Mouse (Mus musculus): Measurements from ENCODE around the gene Ggt1. TPM values are rescaled to one million over a fixed set of nuclear protein-coding genes. Genes with fewer than 3 reads are reported as not detected.
"Not testable (repeated sequence)": the region's sequence is repeated elsewhere in the genome, so short reads cannot be mapped to it uniquely, and the experiment has no call there.

Ggt1 gene
- polyA plus RNA-seq, 1 experiment from 2014 or later: 26.5 TPM

DNA sequence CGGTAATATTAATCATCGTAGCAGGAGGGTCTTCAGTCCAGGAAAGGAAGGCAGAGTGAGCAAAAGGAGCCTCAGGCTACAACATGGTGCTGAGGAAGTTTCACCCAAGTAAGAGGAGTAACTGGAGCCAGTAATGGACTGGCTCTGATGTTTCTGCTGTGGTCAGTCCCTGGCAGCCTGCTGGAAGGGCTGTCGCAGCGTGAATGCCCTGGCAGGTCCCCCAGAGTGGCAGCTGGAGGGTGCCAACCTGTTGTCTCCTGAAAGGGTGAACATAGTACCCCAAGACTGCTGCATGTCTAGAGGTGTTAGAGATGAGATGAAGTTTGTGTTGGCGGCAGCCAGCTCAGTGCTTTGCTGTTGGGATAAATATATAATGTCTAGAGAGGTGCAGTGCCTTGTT, 40.8 kb upstream of the Ggt1 start:
- no peak for ATAC-seq (ENCODE audit: insufficient read depth, low FRiP score, low read depth)

DNA sequence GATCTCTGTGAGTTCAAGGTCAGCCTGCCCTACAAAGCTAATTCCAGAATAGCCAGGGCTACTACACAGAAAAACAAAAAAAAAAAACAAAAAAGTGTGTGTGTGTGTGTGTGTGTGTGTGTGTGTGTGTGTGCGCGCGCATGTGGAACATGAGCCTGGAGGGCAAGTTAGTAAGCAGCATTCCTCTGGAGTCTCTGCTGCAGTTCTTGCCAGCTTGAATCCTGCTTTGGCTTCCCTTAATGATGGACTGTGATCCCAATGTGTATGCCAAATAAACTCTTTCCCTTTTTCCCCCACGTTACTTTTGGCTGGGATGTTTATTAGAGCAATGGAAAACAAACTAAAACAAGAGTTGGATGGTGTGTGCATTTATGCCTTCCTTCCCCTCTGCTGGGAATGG, 39.8 kb upstream of the Ggt1 start:
- H3K9ac ChIP-seq: no peak overlapping the region
- no peak overlapping the region for H3K4me3 ChIP-seq (replicated peaks)
- peaks cover 21% of the 10 kb centered on the region; the same call in 1 of the 2 replicates for H3K36me3 ChIP-seq
- no peaks in the 10 kb centered on the region for H3K9me3 ChIP-seq
- no peaks in the 10 kb centered on the region for H3K27me3 ChIP-seq (replicated peaks)
- peaks cover 10% of the 10 kb centered on the region for H3K4me1 ChIP-seq
- 88% methylated on average over 4 of the region's 4 CpGs for WGBS
- H3K4me2 ChIP-seq: no peak overlapping the region
- no peak for ATAC-seq (ENCODE audit: insufficient read depth, low FRiP score, low read depth)
- no peak overlapping the region for H3K27ac ChIP-seq

More for the DNA sequence above, 40.8 kb upstream of the Ggt1 start:
- Histone ChIP-seq H3K36me3 (peaks cover 14% of the 10 kb centered on the region; the same call in 1 of the 2 replicates), H3K4me2 (no peak overlapping the region), H3K9ac (no peak overlapping the region), H3K4me3 (replicated peaks) (no peak overlapping the region), H3K4me1 (peaks cover 14% of the 10 kb centered on the region), H3K9me3 (no peaks in the 10 kb centered on the region), H3K27me3 (replicated peaks) (no peaks in the 10 kb centered on the region), H3K27ac (no peak overlapping the region)
- 93% methylated on average over 5 of the region's 5 CpGs for WGBS

DNA sequence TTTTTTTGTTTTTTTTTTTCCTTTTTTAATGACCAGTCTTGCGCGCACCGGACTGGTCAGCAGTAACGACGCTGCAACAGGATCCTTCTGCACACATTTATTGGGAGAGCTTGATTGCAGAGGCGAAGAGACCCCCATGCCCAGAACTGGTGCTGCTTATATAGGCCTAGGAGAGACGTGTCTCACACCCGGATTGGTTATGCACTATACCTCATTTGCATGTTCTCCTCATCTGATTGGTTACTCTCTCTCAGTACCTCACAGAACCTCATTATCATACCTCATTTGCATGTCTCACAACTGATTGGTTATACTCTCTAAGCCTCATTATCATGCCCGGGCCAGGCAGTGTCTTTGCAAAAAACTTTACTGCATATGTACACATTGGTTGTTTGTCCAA, 36.0 kb upstream of the Ggt1 start:
- H3K4me1 ChIP-seq; H3K27ac ChIP-seq; H3K27me3 ChIP-seq (replicated peaks); H3K4me3 ChIP-seq (replicated peaks); H3K9ac ChIP-seq; H3K9me3 ChIP-seq; H3K4me2 ChIP-seq; ATAC-seq (ENCODE audit: insufficient read depth, low FRiP score, low read depth): not testable (repeated sequence)
- WGBS: 93% methylated on average over 9 of the region's 9 CpGs
- H3K36me3 ChIP-seq: peaks cover 12% of the 10 kb centered on the region; the same call in 1 of the 2 replicates

DNA sequence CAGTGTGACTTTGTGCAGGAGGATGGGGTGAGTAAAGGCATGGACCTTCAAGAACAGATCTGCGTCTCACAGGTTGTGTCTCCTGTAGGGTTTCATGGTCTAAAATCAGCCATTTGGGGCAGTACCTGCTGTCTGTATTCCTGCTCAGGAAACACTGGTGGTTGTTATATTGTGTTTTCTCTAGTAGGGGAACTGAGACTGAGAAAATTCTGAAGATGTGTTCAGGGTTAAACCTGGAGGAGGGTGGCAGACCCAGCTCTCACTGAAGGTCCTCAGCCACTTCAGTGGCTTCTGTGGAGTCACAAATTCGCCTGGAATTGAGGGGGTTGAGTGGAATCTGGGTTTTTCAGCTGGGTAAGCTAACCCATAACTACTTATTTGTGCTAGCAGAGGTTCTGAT, 31.1 kb upstream of the Ggt1 start:
- no peak overlapping the region for H3K4me3 ChIP-seq (replicated peaks)
- no peak for ATAC-seq (ENCODE audit: insufficient read depth, low FRiP score, low read depth)
- peaks cover 31% of the 10 kb centered on the region for H3K36me3 ChIP-seq
- H3K27me3 ChIP-seq (replicated peaks): no peaks in the 10 kb centered on the region
- no peaks in the 10 kb centered on the region for H3K9me3 ChIP-seq
- no peak overlapping the region for H3K9ac ChIP-seq
- no peaks in the 10 kb centered on the region for H3K4me1 ChIP-seq
- 82% methylated on average over 2 of the region's 2 CpGs for WGBS
- no peak overlapping the region for H3K27ac ChIP-seq
- no peak overlapping the region for H3K4me2 ChIP-seq

DNA sequence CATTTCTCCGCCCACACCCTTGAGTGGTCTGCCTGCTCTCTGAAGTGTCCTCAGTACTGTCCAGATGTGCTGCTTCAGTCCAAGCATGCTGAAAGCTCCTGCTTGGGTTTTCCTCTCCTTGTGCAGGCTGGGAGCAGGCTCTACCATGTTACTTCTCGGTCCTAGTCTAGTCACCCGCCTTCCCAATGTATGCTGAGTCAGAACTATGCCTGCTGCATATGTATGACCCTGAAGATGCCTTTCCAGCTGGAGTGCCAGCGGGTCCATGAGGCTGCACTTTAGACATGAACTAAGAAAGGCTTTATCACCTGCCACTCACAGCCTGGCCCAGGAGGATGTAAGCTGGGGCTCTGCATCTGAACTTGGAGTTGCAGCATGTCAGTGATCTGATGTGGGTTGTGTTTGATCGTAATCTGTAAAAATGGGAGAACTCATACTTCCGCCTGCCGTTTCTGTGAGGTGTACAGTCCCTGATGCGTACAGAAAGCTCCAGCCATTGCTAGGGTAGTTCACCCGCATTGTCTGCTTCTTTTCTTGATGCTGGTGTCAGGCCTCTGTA, 29.8 kb upstream of the Ggt1 start:
- no peaks in the 10 kb centered on the region for H3K27me3 ChIP-seq (replicated peaks)
- WGBS: 90% methylated on average over 9 of the region's 9 CpGs
- no peak for ATAC-seq (ENCODE audit: insufficient read depth, low FRiP score, low read depth)
- H3K9ac ChIP-seq: no peak overlapping the region
- H3K36me3 ChIP-seq: peaks cover 33% of the 10 kb centered on the region
- no peak overlapping the region for H3K27ac ChIP-seq
- no peaks in the 10 kb centered on the region for H3K4me1 ChIP-seq
- H3K4me3 ChIP-seq (replicated peaks): no peak overlapping the region
- no peak overlapping the region for H3K4me2 ChIP-seq
- no peaks in the 10 kb centered on the region for H3K9me3 ChIP-seq

DNA sequence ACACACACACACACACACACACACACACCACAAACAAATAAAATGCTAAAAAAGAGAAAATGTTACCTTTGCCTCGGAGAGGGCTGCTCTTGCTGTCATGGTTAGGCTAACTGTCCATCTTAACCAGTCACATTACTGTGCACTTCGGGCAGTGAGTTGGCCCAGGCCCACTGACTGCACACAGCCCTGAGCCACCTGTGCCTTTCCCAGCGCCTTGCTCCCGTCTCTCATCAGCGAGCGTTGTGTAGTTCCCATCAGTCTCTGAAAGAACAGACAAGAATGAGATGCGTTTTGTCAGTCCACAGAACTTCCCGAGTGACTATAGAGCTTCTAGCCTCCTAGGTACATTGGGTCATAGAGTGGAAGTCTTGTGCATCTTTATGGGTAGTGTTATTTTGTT, 27.2 kb upstream of the Ggt1 start:
- Histone ChIP-seq H3K27ac (no peak overlapping the region), H3K4me1 (no peaks in the 10 kb centered on the region), H3K4me2 (no peak overlapping the region), H3K9me3 (no peaks in the 10 kb centered on the region), H3K36me3 (peaks cover 33% of the 10 kb centered on the region), H3K4me3 (replicated peaks) (no peak overlapping the region), H3K9ac (no peak overlapping the region), H3K27me3 (replicated peaks) (no peaks in the 10 kb centered on the region)
- WGBS: 89% methylated on average over 8 of the region's 8 CpGs
- no peak for ATAC-seq (ENCODE audit: insufficient read depth, low FRiP score, low read depth)

DNA sequence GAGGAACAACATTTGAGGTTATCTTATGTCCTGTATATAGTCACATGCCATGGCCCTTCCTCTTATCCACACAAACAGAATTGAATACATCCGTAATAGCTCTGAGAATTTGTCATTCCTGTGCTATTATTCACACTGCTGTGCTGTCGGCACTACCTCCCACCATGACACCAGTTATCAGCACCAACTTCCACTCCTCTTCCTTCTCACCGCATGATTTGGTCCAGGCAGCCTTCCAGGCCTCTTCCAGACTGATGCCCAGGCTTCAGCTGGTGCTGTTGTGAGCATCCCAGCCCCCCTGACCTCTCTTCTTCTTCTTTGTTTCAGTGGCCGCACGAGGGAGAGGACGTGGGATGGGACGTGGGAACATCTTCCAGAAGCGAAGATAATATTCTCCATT, 26.5 kb upstream of the Ggt1 start:
- Histone ChIP-seq H3K27ac (no peak overlapping the region), H3K4me2 (no peak overlapping the region), H3K4me3 (replicated peaks) (no peak overlapping the region), H3K4me1 (no peaks in the 10 kb centered on the region), H3K9me3 (no peaks in the 10 kb centered on the region), H3K36me3 (peaks cover 33% of the 10 kb centered on the region), H3K9ac (no peak overlapping the region), H3K27me3 (replicated peaks) (no peaks in the 10 kb centered on the region)
- 88% methylated on average over 8 of the region's 8 CpGs for WGBS
- ATAC-seq (ENCODE audit: insufficient read depth, low FRiP score, low read depth): no peak

DNA sequence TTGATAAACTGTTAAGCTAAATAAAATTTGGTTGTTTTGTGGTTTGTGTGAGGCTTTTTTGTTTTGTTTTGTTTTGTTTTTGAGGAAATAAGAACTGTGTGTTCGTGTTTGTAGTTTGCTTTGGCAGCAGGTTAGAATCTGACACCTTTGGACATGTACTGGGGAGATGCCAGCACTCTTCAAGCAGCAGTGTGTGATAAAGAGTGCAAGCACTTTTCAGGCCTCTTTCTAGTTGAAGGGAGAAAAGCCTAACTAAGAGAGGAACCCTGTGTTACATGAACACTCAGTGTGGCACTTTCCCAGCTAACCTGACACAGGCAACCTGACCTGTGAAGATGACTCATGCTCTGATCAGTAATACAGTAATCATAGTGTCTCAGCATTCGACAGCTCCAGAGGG, 26.0 kb upstream of the Ggt1 start:
- WGBS: 85% methylated on average over 2 of the region's 2 CpGs
- no peak overlapping the region for H3K4me2 ChIP-seq
- no peaks in the 10 kb centered on the region for H3K9me3 ChIP-seq
- no peak overlapping the region for H3K9ac ChIP-seq
- no peak overlapping the region for H3K4me3 ChIP-seq (replicated peaks)
- peaks cover 33% of the 10 kb centered on the region for H3K36me3 ChIP-seq
- H3K4me1 ChIP-seq: no peaks in the 10 kb centered on the region
- H3K27ac ChIP-seq: no peak overlapping the region
- H3K27me3 ChIP-seq (replicated peaks): no peaks in the 10 kb centered on the region
- no peak for ATAC-seq (ENCODE audit: insufficient read depth, low FRiP score, low read depth)

DNA sequence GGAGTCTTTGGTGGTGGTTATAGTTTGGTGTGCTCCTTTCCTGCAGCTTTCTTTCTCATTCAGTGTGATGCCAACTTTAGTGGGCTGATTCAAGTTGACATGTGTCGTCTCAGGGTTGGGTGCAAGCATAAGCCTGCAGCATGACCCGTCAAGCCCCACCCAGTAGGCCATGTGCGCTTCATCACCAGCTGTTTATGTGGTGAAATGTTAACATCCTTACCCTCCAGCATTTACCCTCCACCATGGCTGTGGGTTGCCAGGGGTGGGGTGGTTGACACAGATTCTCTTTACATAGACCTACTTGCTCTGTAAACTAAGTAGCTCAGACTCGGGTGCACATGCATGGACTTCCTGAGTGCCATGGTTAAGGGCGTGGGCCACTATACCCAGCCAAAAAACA, 25.3 kb upstream of the Ggt1 start:
- WGBS: 84% methylated on average over 5 of the region's 5 CpGs

DNA sequence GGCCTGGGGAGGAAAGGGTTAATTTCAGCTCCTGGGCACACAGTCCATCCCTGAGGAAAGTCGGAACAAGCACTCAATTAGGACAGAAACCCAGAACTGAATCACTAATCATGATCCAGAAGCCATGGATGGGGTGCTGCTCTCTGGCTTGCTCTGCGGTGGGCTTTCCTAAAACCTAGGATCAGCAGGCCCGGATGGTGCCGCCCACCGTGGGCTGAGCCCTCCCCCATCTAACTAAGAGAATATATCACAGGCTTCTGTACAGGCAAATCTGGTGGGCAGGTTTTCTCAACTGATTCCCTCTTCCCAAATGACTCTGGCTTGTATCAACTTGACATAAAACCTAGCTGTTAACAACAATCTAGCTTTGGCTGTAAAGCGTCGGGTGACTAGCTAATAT, 13.5 kb upstream of the Ggt1 start:
- no peaks in the 10 kb centered on the region for H3K27me3 ChIP-seq (replicated peaks)
- H3K36me3 ChIP-seq: no peaks in the 10 kb centered on the region
- ATAC-seq (ENCODE audit: insufficient read depth, low FRiP score, low read depth): no peak
- H3K4me3 ChIP-seq (replicated peaks): no peak overlapping the region
- no peaks in the 10 kb centered on the region for H3K9me3 ChIP-seq
- H3K9ac ChIP-seq: no peak overlapping the region
- 46% methylated on average over 7 of the region's 7 CpGs for WGBS
- H3K4me2 ChIP-seq: no peak overlapping the region
- peaks cover 9% of the 10 kb centered on the region; the same call in 1 of the 2 replicates for H3K4me1 ChIP-seq
- no peak overlapping the region for H3K27ac ChIP-seq

More for the DNA sequence above, 25.3 kb upstream of the Ggt1 start:
- H3K4me1 ChIP-seq: no peaks in the 10 kb centered on the region
- H3K4me2 ChIP-seq: no peak overlapping the region
- H3K4me3 ChIP-seq (replicated peaks): no peak overlapping the region
- H3K36me3 ChIP-seq: peaks cover 33% of the 10 kb centered on the region
- ATAC-seq (ENCODE audit: insufficient read depth, low FRiP score, low read depth): no peak
- H3K27me3 ChIP-seq (replicated peaks): no peaks in the 10 kb centered on the region
- no peaks in the 10 kb centered on the region for H3K9me3 ChIP-seq
- no peak overlapping the region for H3K9ac ChIP-seq
- H3K27ac ChIP-seq: no peak overlapping the region

DNA sequence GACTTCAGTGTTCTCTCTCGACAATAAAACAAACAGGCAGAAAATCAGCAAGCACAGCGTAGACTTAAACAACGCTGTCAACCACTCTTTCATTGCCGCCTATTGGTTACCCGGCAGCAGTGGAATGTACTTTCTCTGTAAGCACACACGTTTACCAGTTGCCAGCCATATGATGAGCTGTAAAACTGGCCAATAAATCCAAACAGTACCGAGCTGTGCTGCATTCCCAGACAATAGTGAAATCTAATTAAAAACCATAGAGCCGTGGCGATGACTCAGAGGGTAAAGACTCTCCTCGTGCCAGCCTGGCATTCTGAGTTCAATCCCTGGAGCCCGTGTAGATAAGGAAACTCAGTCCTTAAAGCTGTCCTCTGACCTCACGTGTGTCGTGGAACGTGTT, 12.9 kb upstream of the Ggt1 start:
- no peak for ATAC-seq (ENCODE audit: insufficient read depth, low FRiP score, low read depth)

DNA sequence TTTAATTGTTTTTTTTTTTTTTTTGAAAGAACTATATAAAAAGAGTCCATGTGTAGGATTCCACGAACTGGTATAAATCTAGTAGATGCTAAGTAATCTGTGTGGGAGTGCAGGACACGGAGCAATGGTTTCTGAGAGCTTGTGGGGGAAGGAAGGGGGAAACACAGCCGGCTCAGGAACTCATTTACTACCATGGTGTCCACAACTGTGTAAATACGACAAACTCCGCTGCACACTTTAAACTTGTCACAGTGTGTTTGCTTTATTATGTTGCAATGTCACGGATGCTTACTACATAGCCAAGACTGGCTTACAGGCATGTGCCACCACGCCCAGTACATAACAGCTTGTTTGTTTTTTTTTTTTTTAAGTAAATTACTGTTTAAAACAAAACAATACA, 11.5 kb upstream of the Ggt1 start:
- no peak overlapping the region for H3K9ac ChIP-seq
- no peaks in the 10 kb centered on the region for H3K27me3 ChIP-seq (replicated peaks)
- no peaks in the 10 kb centered on the region for H3K9me3 ChIP-seq
- H3K4me2 ChIP-seq: no peak overlapping the region
- WGBS: 45% methylated on average over 7 of the region's 7 CpGs
- H3K4me1 ChIP-seq: peaks cover 9% of the 10 kb centered on the region; the same call in 1 of the 2 replicates
- no peak for ATAC-seq (ENCODE audit: insufficient read depth, low FRiP score, low read depth)
- H3K27ac ChIP-seq: no peak overlapping the region
- H3K4me3 ChIP-seq (replicated peaks): no peak overlapping the region
- H3K36me3 ChIP-seq: no peaks in the 10 kb centered on the region

More for the DNA sequence above, 12.9 kb upstream of the Ggt1 start:
- WGBS: 45% methylated on average over 14 of the region's 14 CpGs
- Histone ChIP-seq H3K4me1 (peaks cover 9% of the 10 kb centered on the region; the same call in 1 of the 2 replicates), H3K4me2 (no peak overlapping the region), H3K9ac (no peak overlapping the region), H3K27me3 (replicated peaks) (no peaks in the 10 kb centered on the region), H3K9me3 (no peaks in the 10 kb centered on the region), H3K4me3 (replicated peaks) (no peak overlapping the region), H3K36me3 (no peaks in the 10 kb centered on the region), H3K27ac (no peak overlapping the region)

DNA sequence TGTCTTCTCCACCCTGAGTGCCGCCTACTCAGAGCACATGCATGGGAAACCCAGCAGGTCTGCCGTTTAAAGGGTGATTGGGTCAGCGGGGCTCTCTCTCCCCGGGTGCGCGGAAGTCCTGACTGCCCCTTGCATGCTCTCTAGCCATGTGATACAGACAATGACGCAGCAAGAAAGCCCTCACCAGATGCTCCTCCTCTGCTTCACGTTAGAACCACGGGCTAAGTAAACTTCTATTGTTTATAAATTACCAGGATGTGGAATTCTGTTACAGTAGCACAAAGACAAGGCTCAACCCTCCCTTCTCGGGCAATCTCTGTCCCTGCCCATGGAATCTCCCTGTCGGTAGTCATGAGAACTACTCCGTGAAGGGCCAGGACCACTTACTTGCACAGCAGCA, 10.2 kb upstream of the Ggt1 start:
- no peak overlapping the region for H3K27ac ChIP-seq
- no peak overlapping the region for H3K9ac ChIP-seq
- WGBS: 22% methylated on average over 12 of the region's 12 CpGs
- peaks cover 9% of the 10 kb centered on the region; the same call in 1 of the 2 replicates for H3K4me1 ChIP-seq
- H3K9me3 ChIP-seq: no peaks in the 10 kb centered on the region
- H3K4me2 ChIP-seq: 0 out of 2 replicates have a peak overlapping the region, but pooled peaks have one; percentile 17
- no peaks in the 10 kb centered on the region for H3K27me3 ChIP-seq (replicated peaks)
- H3K36me3 ChIP-seq: no peaks in the 10 kb centered on the region
- H3K4me3 ChIP-seq (replicated peaks): no peak overlapping the region
- ATAC-seq (ENCODE audit: insufficient read depth, low FRiP score, low read depth): peak; percentile 20; the same call in 1 of the 2 replicates
